Mouse (Mus musculus) cortical plate, adult 2 months (tissue): ENCODE results near the gene Kirrel3.

Source experiments
- CTCF ChIP-seq: fragments of 200-500 bp; IDR thresholded peaks from 2 replicates; pipeline ENCODE4 v1.5.1; 2011; ENCODE audit warnings: mild to moderate bottlenecking, control low read depth, low read length; ENCODE audit not compliant: insufficient read depth; ENCODE audit errors: extremely low read depth
- POLR2A ChIP-seq: fragments of 200-500 bp; IDR thresholded peaks from 2 replicates; pipeline ENCODE4 v1.6.1; 2011; ENCODE audit warnings: mild to moderate bottlenecking, low read length, control low read depth; ENCODE audit not compliant: insufficient read depth; ENCODE audit errors: extremely low read depth

GRCm38 (mm10) chr9:34525695-34526094 is 40.0 kb downstream of the Kirrel3 start:
- TF ChIP-seq CTCF: no peak
- TF ChIP-seq POLR2A: no peak
